Mouse (Mus musculus) kidney, embryonic 14.5 days (tissue): ENCODE data around the gene Mad1l1. TPM values are rescaled to one million over a fixed set of nuclear protein-coding genes. Genes with fewer than 3 reads are reported as not detected.
A peak's percentile ranks its signal among the peaks of the same experiment; 100 is the strongest.

Experiments used
- ATAC-seq: fragments of 200-750 bp; cut with Nextera tagmentation; 2 replicates; pipeline ENCODE4 v1.8.0; 2017; ENCODE audit warnings: moderate number of reproducible peaks, mild to moderate bottlenecking, moderate TSS enrichment, moderate library complexity; ENCODE audit not compliant: low FRiP score, low TSS enrichment
- H3K27ac ChIP-seq: fragments of 300-500 bp; sonication (generic); 2 replicates; pipeline ENCODE4 v1.5.1; 2014; ENCODE audit warnings: low read depth, mild to moderate bottlenecking, low read length, moderate library complexity, mixed read lengths
- H3K27me3 ChIP-seq: fragments of 300-500 bp; sonication (generic); 2 replicates; pipeline ENCODE4 v1.6.1; 2014; ENCODE audit warnings: mild to moderate bottlenecking, low read length; ENCODE audit not compliant: control insufficient read depth, insufficient read depth
- H3K36me3 ChIP-seq: fragments of 300-500 bp; sonication (generic); 2 replicates; pipeline ENCODE4 v1.6.1; 2014; ENCODE audit warnings: low read length, mixed read lengths; ENCODE audit not compliant: control insufficient read depth, insufficient read depth
- H3K4me1 ChIP-seq: fragments of 300-500 bp; sonication (generic); 2 replicates; pipeline ENCODE4 v1.6.1; 2014; ENCODE audit warnings: low read length, mixed read lengths; ENCODE audit not compliant: control insufficient read depth, insufficient read depth
- H3K4me2 ChIP-seq: fragments of 300-500 bp; sonication (generic); replicated peaks from 2 replicates; pipeline ENCODE4 v1.6.1; 2014; ENCODE audit warnings: low read depth, mild to moderate bottlenecking, low read length
- H3K4me3 ChIP-seq: fragments of 300-500 bp; sonication (generic); 2 replicates; pipeline ENCODE4 v1.5.1; 2014; ENCODE audit warnings: mild to moderate bottlenecking, low read length
- H3K9ac ChIP-seq: fragments of 300-500 bp; sonication (generic); 2 replicates; pipeline ENCODE4 v1.6.1; 2014; ENCODE audit warnings: low read depth, mild to moderate bottlenecking, low read length, moderate library complexity
- H3K9me3 ChIP-seq: fragments of 300-500 bp; sonication (generic); 2 replicates; pipeline ENCODE4 v1.6.1; 2016; ENCODE audit warnings: low read length; ENCODE audit not compliant: control insufficient read depth
- WGBS: fragments of 180-500 bp; shearing (Covaris S2); extraction: QIAGEN DNeasy Blood & Tissue Kit; methylation state at CpG from one replicate; pipeline ENCODE4 v1.1.7; 2014; 5-methylcytosine and 5-hydroxymethylcytosine counted together
- polyA plus RNA-seq: library from polyadenylated mRNA; unstranded; fragments of >200 nt; fragmentation: Nextera tagmentation; extraction: Ambion mirVana; gene quantifications from 2 replicates; pipeline ENCODE4 v1.2.1, GENCODE M21; 2014

Gene Mad1l1
- polyA plus RNA-seq, 1 experiment from 2014 or later, result 47.4 TPM

GRCm38 (mm10) chr5:140280205-140280604, 41.1 kb downstream of the Mad1l1 start:
- H3K9me3 ChIP-seq, result no peaks in the 10 kb centered on the region
- no peak for ATAC-seq
- no peak overlapping the region for H3K4me2 ChIP-seq
- H3K36me3 ChIP-seq, result peaks cover 14% of the 10 kb centered on the region
- H3K27ac ChIP-seq, result no peak overlapping the region
- H3K27me3 ChIP-seq, result no peaks in the 10 kb centered on the region
- 72% methylated on average over 9 of the region's 9 CpGs for WGBS
- no peak overlapping the region for H3K4me3 ChIP-seq
- no peak overlapping the region for H3K9ac ChIP-seq
- H3K4me1 ChIP-seq, result no peaks in the 10 kb centered on the region

GRCm38 (mm10) chr5:140276779-140277178, 44.6 kb downstream of the Mad1l1 start:
- no peak overlapping the region for H3K4me2 ChIP-seq
- no peak overlapping the region for H3K4me3 ChIP-seq
- 80% methylated on average over 6 of the region's 6 CpGs for WGBS
- no peaks in the 10 kb centered on the region for H3K27me3 ChIP-seq
- no peak overlapping the region for H3K27ac ChIP-seq
- no peaks in the 10 kb centered on the region for H3K9me3 ChIP-seq
- no peaks in the 10 kb centered on the region for H3K4me1 ChIP-seq
- H3K36me3 ChIP-seq, result peaks cover 9% of the 10 kb centered on the region
- no peak overlapping the region for H3K9ac ChIP-seq
- ATAC-seq, result no peak

GRCm38 (mm10) chr5:140270976-140271685, 50.2 kb downstream of the Mad1l1 start:
- WGBS, result 90% methylated on average over 5 of the region's 5 CpGs
- Histone ChIP-seq H3K4me3 (no peak overlapping the region), H3K36me3 (no peaks in the 10 kb centered on the region; the same call in 1 of the 2 replicates), H3K9me3 (no peaks in the 10 kb centered on the region), H3K4me1 (no peaks in the 10 kb centered on the region), H3K27ac (no peak overlapping the region), H3K9ac (no peak overlapping the region), H3K4me2 (no peak overlapping the region), H3K27me3 (no peaks in the 10 kb centered on the region)
- no peak for ATAC-seq

GRCm38 (mm10) chr5:140268396-140268795, 53.0 kb downstream of the Mad1l1 start:
- Histone ChIP-seq H3K4me1 (peaks cover 3% of the 10 kb centered on the region; the same call in 1 of the 2 replicates), H3K27me3 (no peaks in the 10 kb centered on the region), H3K4me3 (no peak overlapping the region), H3K9ac (no peak overlapping the region), H3K4me2 (no peak overlapping the region), H3K9me3 (no peaks in the 10 kb centered on the region), H3K27ac (no peak overlapping the region), H3K36me3 (no peaks in the 10 kb centered on the region)
- WGBS, result 69% methylated on average over 4 of the region's 4 CpGs
- ATAC-seq, result no peak

- no peak overlapping the region for H3K4me2 ChIP-seq
- no peaks in the 10 kb centered on the region for H3K9me3 ChIP-seq
- 83% methylated on average over 2 of the region's 2 CpGs for WGBS
- no peak overlapping the region for H3K9ac ChIP-seq
- H3K27ac ChIP-seq, result no peak overlapping the region
- ATAC-seq, result no peak
- H3K4me3 ChIP-seq, result no peak overlapping the region
- no peaks in the 10 kb centered on the region for H3K27me3 ChIP-seq
- peaks cover 3% of the 10 kb centered on the region; the same call in 1 of the 2 replicates for H3K4me1 ChIP-seq
- no peaks in the 10 kb centered on the region for H3K36me3 ChIP-seq
Measured at GRCm38 (mm10) chr5:140267061-140267460, 54.3 kb downstream of the Mad1l1 start.

- Histone ChIP-seq H3K4me3 (no peak overlapping the region), H3K4me2 (no peak overlapping the region), H3K27me3 (no peaks in the 10 kb centered on the region), H3K9ac (no peak overlapping the region), H3K9me3 (no peaks in the 10 kb centered on the region), H3K27ac (no peak overlapping the region), H3K36me3 (peaks cover 5% of the 10 kb centered on the region; the same call in 1 of the 2 replicates), H3K4me1 (peaks cover 3% of the 10 kb centered on the region; the same call in 1 of the 2 replicates)
- 69% methylated on average over 5 of the region's 5 CpGs for WGBS
- no peak; the same call in 1 of the 2 replicates for ATAC-seq
Measured at GRCm38 (mm10) chr5:140264825-140265575, 56.4 kb downstream of the Mad1l1 start.

DNA sequence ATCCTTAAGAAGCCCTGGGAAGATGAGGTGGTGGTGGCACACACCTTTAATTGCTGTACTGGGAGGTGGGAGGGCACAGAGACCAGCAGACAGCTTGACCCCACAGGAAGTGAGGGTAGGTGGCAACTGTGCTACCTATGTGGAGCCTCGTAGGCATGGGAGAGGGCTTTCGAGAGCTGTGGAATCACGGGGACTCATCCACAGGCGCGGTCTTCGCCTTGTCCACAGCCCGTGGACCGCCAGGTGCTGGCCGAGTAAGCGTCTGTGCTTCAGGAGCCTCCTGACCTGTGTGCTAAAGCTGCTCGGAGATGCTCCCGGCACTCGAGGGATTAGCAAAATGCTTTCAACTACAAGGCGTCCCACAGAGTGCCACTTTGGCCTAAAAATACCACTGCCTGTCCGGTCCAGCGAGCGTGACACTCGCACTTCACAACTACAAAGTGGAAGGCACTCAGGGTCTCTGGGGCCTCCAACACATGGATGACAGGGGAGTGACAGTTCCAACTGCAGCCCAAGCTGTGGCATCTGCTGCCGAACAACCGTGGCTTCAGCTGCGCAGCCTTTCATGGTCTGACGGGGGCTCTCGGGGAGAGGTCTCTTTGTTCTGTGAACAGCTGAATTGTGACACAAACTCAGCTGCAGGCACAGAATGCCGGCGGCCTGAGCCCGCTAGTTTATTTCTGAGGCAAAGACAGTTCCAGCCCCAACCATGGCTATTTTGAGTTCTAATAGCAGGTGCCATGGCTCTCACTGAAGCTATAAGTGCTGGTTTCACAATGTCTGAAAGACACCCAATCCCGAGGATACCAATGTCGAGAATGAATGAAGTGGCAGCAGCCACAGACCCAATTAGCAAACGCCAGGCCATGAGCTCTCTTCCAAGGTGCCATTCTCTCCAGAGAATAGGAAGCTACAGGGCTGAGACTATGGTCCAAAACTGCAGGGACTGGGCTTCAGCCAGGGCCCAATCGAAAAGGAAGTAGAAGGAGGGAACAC, 57.3 kb downstream of the Mad1l1 start:
- Histone ChIP-seq H3K27me3 (no peaks in the 10 kb centered on the region), H3K4me3 (no peak overlapping the region), H3K9me3 (no peaks in the 10 kb centered on the region), H3K27ac (no peak overlapping the region), H3K9ac (no peak overlapping the region), H3K4me1 (peaks cover 3% of the 10 kb centered on the region; the same call in 1 of the 2 replicates), H3K36me3 (peaks cover 5% of the 10 kb centered on the region; the same call in 1 of the 2 replicates), H3K4me2 (no peak overlapping the region)
- WGBS, result 61% methylated on average over 30 of the region's 30 CpGs
- 0 out of 2 replicates have a peak, but pooled peaks have one; percentile 24 for ATAC-seq

GRCm38 (mm10) chr5:140262401-140262800, 59.0 kb downstream of the Mad1l1 start:
- 87% methylated on average over 3 of the region's 3 CpGs for WGBS

More at GRCm38 (mm10) chr5:140262401-140262800, 59.0 kb downstream of the Mad1l1 start:
- no peak overlapping the region for H3K4me3 ChIP-seq
- no peaks in the 10 kb centered on the region for H3K27me3 ChIP-seq
- H3K27ac ChIP-seq, result no peak overlapping the region
- H3K4me2 ChIP-seq, result no peak overlapping the region
- H3K9ac ChIP-seq, result no peak overlapping the region
- no peak for ATAC-seq
- no peaks in the 10 kb centered on the region for H3K9me3 ChIP-seq
- peaks cover 5% of the 10 kb centered on the region; the same call in 1 of the 2 replicates for H3K36me3 ChIP-seq
- peaks cover 3% of the 10 kb centered on the region; the same call in 1 of the 2 replicates for H3K4me1 ChIP-seq
